Mouse (Mus musculus): Measurements from ENCODE around the gene Trpv4. TPM values are rescaled to one million over a fixed set of nuclear protein-coding genes. Genes with fewer than 3 reads are reported as not detected.

Trpv4 gene
- polyA plus RNA-seq, 1 experiment from 2014 or later, result 1.1 TPM

DNA sequence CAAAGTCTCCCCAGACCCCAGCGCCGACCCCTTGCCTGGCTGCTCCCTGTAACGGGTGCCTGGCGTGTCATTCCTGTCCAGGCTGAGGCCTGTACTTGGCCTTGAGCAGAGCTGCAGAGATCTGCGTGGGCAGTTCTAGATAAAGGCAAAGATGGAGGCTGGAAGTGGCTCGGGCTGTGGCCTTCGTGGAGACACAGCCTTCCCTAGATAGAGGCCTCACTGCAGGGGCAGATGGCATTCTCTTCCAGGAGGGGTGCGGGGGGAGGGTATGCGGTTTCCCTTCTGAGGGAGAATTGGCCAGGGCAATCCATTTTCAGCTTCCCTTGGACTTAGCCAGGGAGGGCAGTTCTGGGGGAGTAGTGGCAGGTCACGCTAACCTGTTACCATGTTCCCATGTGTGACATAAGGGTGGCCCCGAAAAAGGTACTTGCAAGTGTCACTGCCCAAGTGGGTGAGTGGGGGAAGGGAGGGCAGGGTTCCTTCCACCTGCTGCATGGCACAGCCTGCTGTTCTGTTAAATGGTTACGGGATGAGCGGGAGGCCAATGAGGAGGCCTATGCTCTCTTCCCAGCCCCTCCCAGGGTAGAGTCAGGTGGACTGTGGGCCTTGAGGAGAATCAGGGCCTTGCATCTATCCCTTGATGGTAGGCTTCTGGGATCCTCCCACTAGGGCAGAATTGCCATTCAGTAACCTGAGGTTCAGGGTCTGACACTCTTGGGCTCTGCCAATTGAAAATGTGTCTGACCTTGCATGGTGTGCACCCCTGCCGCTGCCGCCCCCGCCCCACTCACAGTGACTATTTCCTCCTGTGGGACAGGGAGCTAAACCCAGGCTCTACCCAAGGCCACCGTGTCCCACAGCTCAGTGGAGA lies 67.9 kb downstream of the Trpv4 start:
- peaks cover 82% of the 10 kb centered on the region for H3K4me1 ChIP-seq
- H3K27me3 ChIP-seq (ENCODE audit: insufficient read depth, poor library complexity, severe bottlenecking), result peaks cover 47% of the 10 kb centered on the region
- 0 out of 2 replicates have a peak overlapping the region, but pooled peaks have one; percentile 24 for H3K4me3 ChIP-seq
- WGBS, result 59% methylated on average over 17 of the region's 17 CpGs
- 0 out of 2 replicates have a peak overlapping the region, but pooled peaks have one; percentile 36 for H3K27ac ChIP-seq
- no peak for DNase-seq (ENCODE audit: low spot score)
- no peaks in the 10 kb centered on the region for H3K36me3 ChIP-seq
- no peaks in the 10 kb centered on the region for H3K9me3 ChIP-seq

DNA sequence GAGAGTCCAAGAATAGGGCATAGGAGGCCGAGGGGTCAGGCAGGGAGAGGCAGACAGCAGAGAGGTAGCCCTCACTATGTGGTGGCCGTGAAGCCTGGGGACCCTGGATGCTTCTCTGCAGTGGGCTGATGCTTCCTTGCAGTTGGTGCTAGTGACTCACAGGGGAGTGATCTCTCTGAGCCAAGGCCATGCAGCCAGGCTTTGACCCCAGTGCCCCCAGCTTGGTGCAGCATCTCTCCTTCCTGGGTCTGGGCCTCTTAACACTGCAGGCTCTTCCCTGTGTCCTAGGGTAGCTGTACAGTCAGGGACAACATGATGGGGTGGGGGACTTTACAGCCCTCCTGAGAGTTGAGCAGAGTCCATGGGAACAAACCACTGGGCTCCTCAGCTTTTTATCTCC lies 68.8 kb downstream of the Trpv4 start:
- H3K27ac ChIP-seq, result no peak overlapping the region
- peaks cover 80% of the 10 kb centered on the region for H3K4me1 ChIP-seq
- H3K36me3 ChIP-seq, result no peaks in the 10 kb centered on the region
- H3K9me3 ChIP-seq, result no peaks in the 10 kb centered on the region
- peaks cover 55% of the 10 kb centered on the region for H3K27me3 ChIP-seq (ENCODE audit: insufficient read depth, poor library complexity, severe bottlenecking)
- DNase-seq (ENCODE audit: low spot score), result no peak
- 41% methylated on average over 2 of the region's 2 CpGs for WGBS
- no peak overlapping the region for H3K4me3 ChIP-seq

DNA sequence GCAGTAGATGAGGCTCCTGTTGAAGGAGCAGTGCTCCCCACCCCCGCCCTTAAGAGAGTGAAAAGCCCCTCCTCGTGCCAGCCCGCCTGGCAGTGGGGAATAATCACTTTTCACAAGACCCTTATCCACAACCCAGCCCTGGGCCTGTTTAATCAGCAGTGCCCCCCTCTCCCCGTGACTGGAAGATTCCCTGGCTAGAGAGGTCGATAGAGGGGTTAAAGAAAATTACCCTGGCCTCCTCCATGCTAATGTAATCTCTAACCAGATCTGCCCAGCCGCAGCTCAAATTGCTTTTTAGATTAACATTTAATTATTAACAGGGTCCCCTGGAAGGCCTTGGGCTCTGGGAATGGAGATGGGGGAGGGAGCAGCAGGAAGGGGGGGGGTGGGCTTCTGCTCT lies 69.2 kb downstream of the Trpv4 start:
- peaks cover 80% of the 10 kb centered on the region for H3K4me1 ChIP-seq
- H3K9me3 ChIP-seq, result no peaks in the 10 kb centered on the region
- H3K36me3 ChIP-seq, result no peaks in the 10 kb centered on the region
- no peak overlapping the region for H3K27ac ChIP-seq
- WGBS, result 42% methylated on average over 6 of the region's 6 CpGs
- peaks cover 59% of the 10 kb centered on the region for H3K27me3 ChIP-seq (ENCODE audit: insufficient read depth, poor library complexity, severe bottlenecking)
- no peak overlapping the region for H3K4me3 ChIP-seq
- DNase-seq (ENCODE audit: low spot score), result no peak

- no peak for DNase-seq (ENCODE audit: low spot score)
- Histone ChIP-seq H3K27me3 (ENCODE audit: insufficient read depth, poor library complexity, severe bottlenecking) (peaks cover 59% of the 10 kb centered on the region), H3K27ac (no peak overlapping the region), H3K36me3 (no peaks in the 10 kb centered on the region), H3K9me3 (no peaks in the 10 kb centered on the region), H3K4me3 (no peak overlapping the region), H3K4me1 (peaks cover 79% of the 10 kb centered on the region)
- WGBS, result 51% methylated on average over 10 of the region's 10 CpGs
Observed at GRCm38 (mm10) chr5:114588416-114588815, 69.8 kb downstream of the Trpv4 start.

GRCm38 (mm10) chr5:114587908-114588307 lies 70.3 kb downstream of the Trpv4 start:
- peaks cover 64% of the 10 kb centered on the region for H3K27me3 ChIP-seq (ENCODE audit: insufficient read depth, poor library complexity, severe bottlenecking)
- H3K27ac ChIP-seq, result no peak overlapping the region
- H3K4me3 ChIP-seq, result no peak overlapping the region
- no peaks in the 10 kb centered on the region for H3K36me3 ChIP-seq
- 31% methylated on average over 9 of the region's 9 CpGs for WGBS
- DNase-seq (ENCODE audit: low spot score), result peak; percentile 86
- peaks cover 79% of the 10 kb centered on the region for H3K4me1 ChIP-seq
- H3K9me3 ChIP-seq, result no peaks in the 10 kb centered on the region

DNA sequence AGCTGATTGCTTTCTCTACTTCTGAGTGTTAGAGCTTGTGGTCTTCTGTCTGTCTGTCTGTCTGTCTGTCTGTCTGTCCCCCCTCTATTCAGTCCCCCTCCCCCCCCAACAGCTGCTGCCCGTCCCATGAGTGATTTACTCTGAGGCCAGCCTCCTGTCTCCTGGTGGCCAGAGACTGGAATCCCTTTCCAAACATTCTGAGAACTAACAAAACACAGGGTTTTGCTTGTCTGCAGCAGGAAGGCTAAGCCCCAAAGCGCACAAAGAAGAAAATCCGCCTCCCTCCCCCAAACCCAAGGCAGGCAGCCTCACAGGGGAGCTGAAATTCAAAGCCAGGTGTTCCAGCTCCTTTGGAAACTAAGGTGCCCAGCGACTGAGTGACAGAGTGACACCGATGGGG lies 72.5 kb downstream of the Trpv4 start:
- no peak for DNase-seq (ENCODE audit: low spot score)
- Histone ChIP-seq H3K27me3 (ENCODE audit: insufficient read depth, poor library complexity, severe bottlenecking) (peaks cover 51% of the 10 kb centered on the region), H3K4me1 (peaks cover 60% of the 10 kb centered on the region), H3K9me3 (no peaks in the 10 kb centered on the region), H3K36me3 (no peaks in the 10 kb centered on the region), H3K27ac (no peak overlapping the region), H3K4me3 (no peak overlapping the region)
- WGBS, result 12% methylated on average over 5 of the region's 5 CpGs

- peaks cover 40% of the 10 kb centered on the region for H3K27me3 ChIP-seq (ENCODE audit: insufficient read depth, poor library complexity, severe bottlenecking)
- H3K4me3 ChIP-seq, result no peak overlapping the region
- H3K4me1 ChIP-seq, result peaks cover 54% of the 10 kb centered on the region
- H3K36me3 ChIP-seq, result no peaks in the 10 kb centered on the region
- H3K9me3 ChIP-seq, result no peaks in the 10 kb centered on the region
- DNase-seq (ENCODE audit: low spot score), result no peak
- 70% methylated on average over 14 of the region's 14 CpGs for WGBS
- no peak overlapping the region for H3K27ac ChIP-seq
Observed at GRCm38 (mm10) chr5:114584293-114585104, 73.7 kb downstream of the Trpv4 start.

- 77% methylated on average over 12 of the region's 12 CpGs for WGBS
- Histone ChIP-seq H3K9me3 (no peaks in the 10 kb centered on the region), H3K36me3 (no peaks in the 10 kb centered on the region), H3K27me3 (ENCODE audit: insufficient read depth, poor library complexity, severe bottlenecking) (peaks cover 31% of the 10 kb centered on the region), H3K4me3 (no peak overlapping the region), H3K27ac (no peak overlapping the region), H3K4me1 (peaks cover 46% of the 10 kb centered on the region)
- DNase-seq (ENCODE audit: low spot score), result no peak
Observed at GRCm38 (mm10) chr5:114583490-114584175, 74.6 kb downstream of the Trpv4 start.

DNA sequence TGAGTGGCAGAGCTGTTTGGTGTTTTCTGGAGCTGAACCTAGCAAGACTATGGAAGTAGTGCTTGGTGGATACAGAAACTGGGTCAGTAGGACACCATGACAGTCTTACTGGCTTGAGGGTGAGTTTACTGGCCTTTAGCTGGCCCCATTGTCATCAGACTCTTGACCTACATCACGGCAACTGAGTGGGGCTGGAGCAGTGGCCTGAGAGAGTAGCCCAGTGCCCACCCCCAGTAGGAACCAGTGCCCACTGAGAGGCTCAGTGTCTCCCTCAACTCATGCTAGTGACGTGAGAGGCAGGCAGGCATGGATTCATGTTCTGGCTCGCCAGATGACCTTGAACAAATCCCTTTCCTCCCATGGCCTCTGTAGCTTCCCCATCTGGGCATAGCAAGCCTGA lies 75.2 kb downstream of the Trpv4 start:
- Histone ChIP-seq H3K9me3 (no peaks in the 10 kb centered on the region), H3K27ac (no peak overlapping the region), H3K27me3 (ENCODE audit: insufficient read depth, poor library complexity, severe bottlenecking) (peaks cover 28% of the 10 kb centered on the region), H3K36me3 (no peaks in the 10 kb centered on the region), H3K4me1 (peaks cover 42% of the 10 kb centered on the region), H3K4me3 (no peak overlapping the region)
- no peak for DNase-seq (ENCODE audit: low spot score)
- 70% methylated on average over 3 of the region's 3 CpGs for WGBS

- Histone ChIP-seq H3K36me3 (no peaks in the 10 kb centered on the region), H3K4me1 (peaks cover 46% of the 10 kb centered on the region; the same call in 1 of the 2 replicates), H3K9me3 (no peaks in the 10 kb centered on the region), H3K27ac (no peak overlapping the region), H3K4me3 (no peak overlapping the region), H3K27me3 (ENCODE audit: insufficient read depth, poor library complexity, severe bottlenecking) (peaks cover 30% of the 10 kb centered on the region)
- no peak for DNase-seq (ENCODE audit: low spot score)
- 81% methylated on average over 12 of the region's 12 CpGs for WGBS
Observed at GRCm38 (mm10) chr5:114581486-114581885, 76.7 kb downstream of the Trpv4 start.

DNA sequence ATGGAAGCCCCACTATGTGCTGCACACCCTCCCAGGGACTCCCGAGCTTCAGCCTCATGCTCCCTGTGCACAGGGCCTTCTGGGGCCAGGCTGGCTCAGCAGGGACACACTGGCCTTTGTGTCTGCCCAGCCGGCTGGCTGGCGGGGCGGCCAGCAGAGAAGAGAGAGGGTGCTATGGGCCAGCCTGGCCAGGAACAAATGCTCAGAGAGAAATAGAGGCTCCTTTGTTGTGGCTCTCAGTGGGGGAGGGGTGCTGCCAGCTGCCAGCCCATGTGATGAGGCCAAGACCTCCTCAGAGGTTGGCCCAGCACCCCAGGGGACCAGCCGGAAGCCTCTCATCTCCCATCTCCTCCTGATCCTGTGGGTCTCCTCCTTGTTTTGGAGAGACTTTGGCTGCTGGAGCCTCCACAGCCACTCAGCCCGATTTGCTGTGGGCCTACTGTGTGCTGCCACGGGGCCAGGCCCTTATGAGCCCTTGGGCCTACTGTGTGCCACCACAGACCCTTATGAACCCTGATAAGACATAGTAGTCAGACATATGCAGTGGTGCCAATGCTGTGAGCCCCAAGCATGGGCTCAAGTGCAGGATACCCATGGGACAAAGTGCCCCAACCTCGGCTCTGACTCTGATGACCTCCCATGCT lies 78.4 kb downstream of the Trpv4 start:
- no peak overlapping the region for H3K27ac ChIP-seq
- no peak for DNase-seq (ENCODE audit: low spot score)
- no peaks in the 10 kb centered on the region for H3K36me3 ChIP-seq
- H3K4me3 ChIP-seq, result no peak overlapping the region
- WGBS, result 62% methylated on average over 8 of the region's 8 CpGs
- peaks cover 44% of the 10 kb centered on the region for H3K4me1 ChIP-seq
- peaks cover 28% of the 10 kb centered on the region for H3K27me3 ChIP-seq (ENCODE audit: insufficient read depth, poor library complexity, severe bottlenecking)
- H3K9me3 ChIP-seq, result no peaks in the 10 kb centered on the region

DNA sequence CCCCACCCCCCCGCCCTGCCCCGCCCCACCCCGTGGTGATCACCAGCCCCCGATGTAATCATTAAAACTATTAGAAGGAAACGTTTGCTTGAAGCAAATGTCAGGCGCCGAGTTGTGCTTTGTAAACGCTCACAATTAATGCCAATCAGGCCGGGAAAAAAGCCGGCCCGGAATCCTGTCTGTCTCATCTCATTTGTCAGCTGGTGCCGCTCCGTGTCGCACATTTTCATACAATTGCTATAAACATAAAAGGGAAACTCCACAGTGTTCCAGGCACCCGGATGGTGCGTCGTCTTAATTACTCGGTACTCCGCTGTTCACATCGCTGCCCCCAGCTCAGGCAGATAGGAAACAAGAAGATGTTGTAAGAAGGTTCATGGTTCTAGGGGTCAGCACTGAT lies 79.9 kb downstream of the Trpv4 start:
- Histone ChIP-seq H3K36me3 (no peaks in the 10 kb centered on the region), H3K9me3 (no peaks in the 10 kb centered on the region), H3K27me3 (ENCODE audit: insufficient read depth, poor library complexity, severe bottlenecking) (peaks cover 33% of the 10 kb centered on the region), H3K4me1 (peaks cover 46% of the 10 kb centered on the region), H3K4me3 (no peak overlapping the region), H3K27ac (no peak overlapping the region)
- WGBS, result 75% methylated on average over 20 of the region's 20 CpGs
- DNase-seq (ENCODE audit: low spot score), result no peak
